Mouse (Mus musculus): Measurements from ENCODE around the gene Ulk4.

DNA sequence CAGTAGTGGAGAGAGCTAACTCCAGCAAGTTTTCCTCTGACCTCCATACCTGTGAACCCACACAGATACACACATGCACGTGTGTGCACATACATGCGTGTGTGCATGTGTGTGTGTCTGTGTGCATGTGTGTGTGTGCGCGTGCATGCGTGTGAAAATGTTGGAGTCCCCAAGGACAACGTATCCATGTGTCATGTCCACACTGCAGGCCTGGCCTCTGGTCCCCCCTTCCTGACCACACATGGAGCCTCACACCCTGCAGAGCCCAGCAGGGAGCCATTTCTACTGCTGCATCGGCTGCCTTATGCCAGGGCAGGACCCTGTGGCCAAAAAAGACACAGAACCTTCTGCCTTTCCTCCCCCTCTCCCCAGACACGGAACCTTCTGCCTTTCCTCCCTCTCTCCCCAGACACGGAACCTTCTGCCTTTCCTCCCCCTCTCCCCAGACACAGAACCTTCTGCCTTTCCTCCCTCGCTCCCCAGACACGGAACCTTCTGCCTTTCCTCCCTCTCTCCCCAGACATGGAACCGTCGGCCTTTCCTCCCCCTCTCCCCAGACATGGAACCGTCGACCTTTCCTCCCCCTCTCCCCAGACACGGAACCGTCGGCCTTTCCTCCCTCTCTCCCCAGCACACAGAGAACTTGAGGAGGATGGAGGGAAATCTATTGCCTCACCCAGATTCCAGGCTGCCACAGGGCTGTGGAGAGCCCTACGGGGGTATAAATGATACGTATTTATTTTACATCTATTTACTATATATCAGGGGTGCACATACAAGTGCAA, 60.3 kb downstream of the Ulk4 start:
- TF ChIP-seq CTCF (IDR thresholded peaks at IDR 0.05; ENCODE audit: borderline replicate concordance, insufficient read depth, low read length) = no peak
- TF ChIP-seq POLR2A (IDR thresholded peaks at IDR 0.05; ENCODE audit: low read depth, low read length) = no peak
